Mouse (Mus musculus) splenic B cell, adult 2 months (primary cell): ENCODE data around the gene Rab33b.

Experiments used
- DNase-seq: peaks from one replicate; pipeline ENCODE4 v3.0.0-alpha.2; 2011; ENCODE audit warnings: low read depth, low spot score
- H3K27me3 ChIP-seq: 2 replicates; pipeline ENCODE4 v1.6.1; 2012; ENCODE audit warnings: mild to moderate bottlenecking, low read length, moderate library complexity, mixed read lengths; ENCODE audit not compliant: control insufficient read depth, poor library complexity, insufficient read depth, severe bottlenecking
- H3K36me3 ChIP-seq: 2 replicates; pipeline ENCODE4 v1.6.1; 2012; ENCODE audit warnings: mild to moderate bottlenecking, low read length, moderate library complexity, mixed read lengths; ENCODE audit not compliant: control insufficient read depth, poor library complexity, insufficient read depth, severe bottlenecking

Gene Rab33b

DNA sequence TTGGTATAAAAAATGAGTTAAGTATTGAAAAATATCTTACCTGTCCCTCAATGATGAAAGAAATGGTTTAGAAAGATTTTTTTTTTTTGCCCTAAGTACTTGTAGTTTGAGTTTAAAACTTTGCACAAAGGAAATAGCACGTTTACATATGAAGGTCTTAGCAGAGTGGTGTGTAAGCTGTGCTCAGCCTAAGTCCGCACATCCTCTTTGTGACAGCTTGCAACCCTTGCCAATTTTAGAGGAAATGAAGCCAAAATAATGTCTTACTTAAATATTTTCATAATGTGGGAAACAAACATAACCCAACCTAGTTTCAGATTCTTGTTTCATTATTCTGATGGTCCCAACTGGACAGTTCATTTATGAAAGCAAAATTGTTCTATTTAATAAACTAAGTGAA is 10.7 kb downstream of the Rab33b start:
- no peaks in the 10 kb centered on the region for H3K27me3 ChIP-seq
- DNase-seq = no peak
- H3K36me3 ChIP-seq = 0 out of 2 replicates have a peak, but pooled peaks cover 4% of the 10 kb centered on the region

GRCm38 (mm10) chr3:51495646-51496045 is 11.9 kb downstream of the Rab33b start:
- no peaks in the 10 kb centered on the region for H3K27me3 ChIP-seq
- H3K36me3 ChIP-seq = 0 out of 2 replicates have a peak, but pooled peaks cover 4% of the 10 kb centered on the region
- DNase-seq = no peak

GRCm38 (mm10) chr3:51497978-51498377 is 14.3 kb downstream of the Rab33b start:
- no peaks in the 10 kb centered on the region for H3K27me3 ChIP-seq
- 0 out of 2 replicates have a peak, but pooled peaks cover 4% of the 10 kb centered on the region for H3K36me3 ChIP-seq
- DNase-seq = no peak

DNA sequence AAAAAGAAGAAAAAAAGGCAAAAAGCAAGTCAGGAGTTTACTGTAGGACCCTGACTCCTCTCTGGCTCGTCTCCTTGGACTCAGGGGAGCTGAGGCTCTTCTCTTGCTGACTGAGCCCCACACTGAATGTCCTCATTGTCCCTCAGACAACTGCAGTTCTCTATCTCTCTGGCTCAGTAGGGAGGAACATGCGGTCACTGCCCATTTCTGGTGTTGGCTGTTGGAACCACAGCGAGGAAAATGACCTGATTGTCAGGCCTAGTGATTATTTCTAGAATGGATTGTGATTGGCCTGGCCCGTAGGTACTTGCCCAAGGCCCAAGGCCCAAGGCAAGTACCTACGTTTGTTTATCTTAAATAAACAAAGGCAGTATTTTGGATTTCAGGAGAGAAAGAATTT is 14.9 kb downstream of the Rab33b start:
- Histone ChIP-seq H3K27me3 (no peaks in the 10 kb centered on the region), H3K36me3 (0 out of 2 replicates have a peak, but pooled peaks cover 3% of the 10 kb centered on the region)
- DNase-seq = no peak

- DNase-seq = no peak
- no peaks in the 10 kb centered on the region for H3K36me3 ChIP-seq
- H3K27me3 ChIP-seq = no peaks in the 10 kb centered on the region
Observed at GRCm38 (mm10) chr3:51499876-51500275, 16.2 kb downstream of the Rab33b start.

- DNase-seq = no peak
- Histone ChIP-seq H3K27me3 (no peaks in the 10 kb centered on the region), H3K36me3 (no peaks in the 10 kb centered on the region)
Observed at GRCm38 (mm10) chr3:51504385-51504952, 20.7 kb downstream of the Rab33b start.

DNA sequence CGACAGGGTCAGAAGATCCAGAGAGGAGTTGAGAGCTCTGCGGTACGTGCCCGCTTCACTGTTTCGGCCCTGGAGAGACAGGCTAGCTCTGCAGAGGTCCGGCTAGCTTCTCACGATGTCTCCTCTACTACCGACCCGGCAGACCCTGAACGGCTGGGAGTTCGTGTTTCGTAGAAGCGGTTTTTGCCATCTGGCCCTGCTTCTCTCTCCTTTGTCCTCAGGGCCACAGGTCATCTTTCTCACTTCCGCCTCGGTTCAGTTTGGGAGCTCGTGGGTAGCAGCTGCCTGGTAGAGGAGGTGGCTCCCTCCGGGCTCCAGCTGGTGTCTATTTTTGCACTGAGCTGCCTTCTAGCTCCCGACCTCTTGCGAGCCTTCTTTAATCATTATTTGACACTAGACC is 21.7 kb downstream of the Rab33b start:
- H3K27me3 ChIP-seq = no peaks in the 10 kb centered on the region
- no peaks in the 10 kb centered on the region for H3K36me3 ChIP-seq
- DNase-seq = no peak

- Histone ChIP-seq H3K27me3 (no peaks in the 10 kb centered on the region), H3K36me3 (no peaks in the 10 kb centered on the region)
- DNase-seq = peak; percentile 76
Observed at GRCm38 (mm10) chr3:51510903-51511302, 27.2 kb downstream of the Rab33b start.

DNA sequence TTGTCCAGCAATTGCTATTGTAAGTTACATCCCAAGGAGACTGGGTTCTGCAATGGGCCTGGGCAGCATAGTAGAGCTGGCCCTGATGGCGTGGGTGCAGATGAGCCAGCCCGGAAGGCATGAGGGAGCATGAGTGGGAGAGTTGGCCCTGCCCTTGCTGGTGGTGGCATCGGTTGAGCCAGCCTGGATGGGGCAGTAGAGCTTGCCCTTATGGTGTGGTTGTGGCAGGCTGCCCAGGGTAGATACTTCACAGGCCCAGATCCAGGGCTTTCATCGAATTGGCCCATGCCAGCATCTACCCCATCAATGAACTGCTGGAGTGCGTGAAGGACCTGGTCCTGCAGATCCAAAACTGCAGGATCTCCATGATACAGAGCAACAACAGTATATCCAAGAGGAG is 28.3 kb downstream of the Rab33b start:
- Histone ChIP-seq H3K36me3 (no peaks in the 10 kb centered on the region), H3K27me3 (no peaks in the 10 kb centered on the region)
- no peak for DNase-seq

- Histone ChIP-seq H3K36me3 (peaks cover 11% of the 10 kb centered on the region), H3K27me3 (no peaks in the 10 kb centered on the region)
- DNase-seq = no peak
Observed at GRCm38 (mm10) chr3:51517467-51517866, 33.7 kb downstream of the Rab33b start.

DNA sequence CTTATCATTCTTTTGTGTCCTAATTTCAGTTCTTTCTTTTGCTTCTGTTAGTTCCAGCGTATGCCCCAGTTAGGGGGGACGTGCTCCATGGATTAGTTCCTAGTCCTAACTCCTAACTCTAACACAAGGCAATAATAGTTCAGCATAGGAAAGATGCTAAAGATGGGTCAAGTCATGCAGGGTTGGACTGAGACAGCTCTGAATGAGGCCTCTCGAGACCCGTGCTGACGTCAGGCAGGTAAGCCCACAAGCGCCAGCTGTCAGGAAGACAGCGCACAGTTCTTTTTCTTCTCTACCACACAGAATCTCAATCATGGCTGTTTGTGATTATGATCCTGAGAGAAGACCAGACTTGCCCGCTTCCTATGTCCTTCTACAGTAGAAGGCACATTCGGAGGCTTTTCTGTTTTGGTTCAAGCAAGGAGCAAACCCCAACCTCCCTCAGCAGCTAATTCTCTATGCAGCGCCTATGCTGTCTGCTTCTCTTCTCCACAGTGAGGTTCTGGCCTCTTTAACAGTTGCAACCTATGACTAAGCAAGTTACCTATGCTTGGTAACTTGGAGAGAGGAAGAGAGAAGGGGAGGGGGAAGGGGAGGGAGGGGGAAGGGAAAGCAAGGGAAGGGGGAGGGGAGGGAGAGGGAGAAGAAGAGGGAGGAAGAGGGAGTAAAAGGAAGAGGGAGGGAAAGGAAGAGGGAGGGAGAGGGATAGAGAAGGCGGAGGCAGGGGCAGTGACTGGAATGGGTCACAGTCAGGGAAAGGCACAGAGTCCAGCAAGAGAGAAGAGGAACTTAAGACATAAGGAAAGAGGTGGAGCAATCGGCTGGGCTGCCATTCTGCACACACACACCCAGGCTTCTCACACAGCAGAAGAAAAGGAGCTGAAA is 34.4 kb downstream of the Rab33b start:
- H3K27me3 ChIP-seq = no peaks in the 10 kb centered on the region
- H3K36me3 ChIP-seq = peaks cover 11% of the 10 kb centered on the region
- DNase-seq = no peak

DNA sequence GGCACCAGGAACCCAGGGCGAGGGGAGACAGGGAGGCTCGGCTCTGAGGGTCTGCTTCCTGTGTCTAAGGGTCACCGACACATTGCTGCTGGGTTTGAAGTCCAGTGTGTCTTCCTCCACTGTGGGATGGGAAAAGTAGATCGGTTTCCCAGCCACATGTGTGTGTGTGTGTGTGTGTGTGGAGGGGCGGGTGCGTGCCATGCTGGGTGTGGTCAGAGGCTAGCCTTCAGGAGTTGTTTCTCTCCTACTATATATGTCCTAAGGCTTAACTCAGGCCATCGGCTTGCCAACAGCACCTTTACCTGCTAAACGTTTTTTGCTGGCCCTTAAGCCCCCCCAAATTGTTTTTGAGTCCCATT is 35.0 kb downstream of the Rab33b start:
- DNase-seq = no peak
- H3K27me3 ChIP-seq = no peaks in the 10 kb centered on the region
- H3K36me3 ChIP-seq = peaks cover 13% of the 10 kb centered on the region

- no peaks in the 10 kb centered on the region for H3K27me3 ChIP-seq
- no peak for DNase-seq
- peaks cover 13% of the 10 kb centered on the region for H3K36me3 ChIP-seq
Observed at GRCm38 (mm10) chr3:51521262-51521661, 37.5 kb downstream of the Rab33b start.

- no peak for DNase-seq
- peaks cover 8% of the 10 kb centered on the region for H3K36me3 ChIP-seq
- no peaks in the 10 kb centered on the region for H3K27me3 ChIP-seq
Observed at GRCm38 (mm10) chr3:51525186-51525785, 41.6 kb downstream of the Rab33b start.

GRCm38 (mm10) chr3:51526891-51527290 is 43.2 kb downstream of the Rab33b start:
- DNase-seq = no peak
- Histone ChIP-seq H3K36me3 (peaks cover 6% of the 10 kb centered on the region), H3K27me3 (no peaks in the 10 kb centered on the region)
